Mouse (Mus musculus): ENCODE measurements around the gene Dusp7. TPM values are rescaled to one million over a fixed set of nuclear protein-coding genes. Genes with fewer than 3 reads are reported as not detected.

Gene Dusp7
- total RNA-seq, 4 experiments from 2014 or later, result 13.1 to 22.0 (median 18.4) TPM

DNA sequence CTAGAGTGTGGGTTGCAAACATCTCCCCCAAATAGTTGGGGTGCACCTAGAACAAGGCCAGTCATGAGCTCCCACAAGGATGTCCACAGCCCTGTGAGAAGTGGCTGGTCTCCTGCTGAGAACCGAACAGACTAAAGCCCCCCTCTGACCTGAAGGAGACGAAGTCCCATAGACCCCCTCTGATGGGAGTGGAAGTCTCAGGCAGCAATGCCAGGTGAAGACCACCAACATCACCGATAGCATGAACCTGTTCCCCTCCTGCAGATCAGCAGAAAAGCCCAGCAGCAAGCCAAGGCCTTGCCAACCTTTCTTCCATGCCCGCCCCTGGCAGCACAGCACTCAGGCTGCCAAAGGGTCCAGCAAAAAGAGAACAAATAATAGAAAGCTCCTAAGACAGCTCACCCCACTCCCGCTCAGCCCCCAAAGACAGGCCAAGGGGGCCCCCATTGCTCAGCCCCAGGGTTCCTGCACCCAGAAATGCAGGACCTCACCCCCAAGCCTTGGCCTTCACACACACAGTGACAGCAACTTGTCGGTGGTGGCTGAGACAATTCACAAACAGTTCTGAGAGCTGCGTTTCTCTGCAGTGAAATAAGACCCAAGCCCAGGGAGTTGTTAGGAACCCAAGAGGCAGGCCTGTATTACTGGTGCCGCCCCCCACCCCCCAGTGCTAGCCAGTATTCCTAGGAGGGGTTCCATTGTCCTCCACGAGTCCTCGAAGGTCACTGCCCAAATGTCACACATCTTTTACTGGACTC, 13.0 kb upstream of the Dusp7 start:
- DNase-seq, result no peak

DNA sequence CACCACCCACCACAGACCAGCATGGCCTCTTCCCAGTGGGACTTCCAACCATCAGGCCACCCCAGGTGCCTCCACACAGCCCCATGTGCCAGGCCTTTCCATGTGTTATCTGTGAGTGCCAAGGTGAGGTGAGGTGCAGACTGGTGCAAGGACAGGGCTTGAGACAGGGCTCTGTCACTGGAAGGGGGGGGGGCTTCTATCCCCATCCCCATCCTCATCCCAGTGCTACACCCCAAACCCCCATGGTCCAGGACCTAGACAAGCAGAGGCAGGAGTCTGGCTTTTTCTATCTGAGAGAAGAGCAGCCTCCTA, 12.5 kb upstream of the Dusp7 start:
- DNase-seq, result no peak

DNA sequence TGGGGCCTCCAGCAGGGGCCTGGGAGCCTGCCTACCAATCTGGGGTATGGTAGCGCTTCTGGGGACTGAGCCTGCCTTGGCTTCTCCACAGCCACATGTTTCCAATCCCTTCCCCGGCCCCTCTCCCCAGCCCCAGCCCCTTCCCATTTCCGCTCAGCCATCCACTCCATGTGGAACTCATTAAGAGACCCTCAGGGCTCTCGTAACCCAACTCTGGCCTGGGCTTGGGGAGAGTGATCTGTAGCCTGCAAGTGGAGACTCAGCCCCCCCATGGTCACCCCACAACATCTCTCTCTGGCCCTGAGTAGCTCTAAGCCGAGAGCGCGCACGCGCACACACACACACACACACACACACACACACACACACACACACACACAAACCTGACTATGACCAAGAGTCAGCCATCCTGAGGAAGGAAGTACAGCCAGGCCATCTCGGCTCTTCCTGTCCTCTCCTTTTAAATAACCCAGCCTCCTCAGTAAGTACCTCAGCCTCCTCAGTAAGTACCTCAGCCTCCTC, 12.0 kb upstream of the Dusp7 start:
- DNase-seq, result no peak

DNA sequence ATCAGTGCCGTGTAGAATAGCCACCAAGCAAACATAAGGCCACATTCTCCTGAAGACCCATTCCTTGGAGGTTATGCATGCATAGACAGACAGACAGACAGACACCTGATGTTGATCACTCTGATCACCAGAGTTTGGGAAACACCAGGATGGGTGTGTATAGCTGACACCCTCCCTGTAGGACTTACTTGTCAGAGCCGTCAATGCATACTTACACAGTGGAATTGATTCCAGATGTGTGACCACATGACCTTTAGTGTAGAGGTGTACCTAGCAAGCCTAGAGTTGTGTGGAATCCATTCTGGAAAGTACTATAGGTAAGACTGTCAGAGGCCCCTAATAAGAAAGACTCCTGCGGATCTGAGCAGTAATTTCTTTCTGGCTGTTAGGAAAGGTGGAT, 11.3 kb upstream of the Dusp7 start:
- no peak for DNase-seq

DNA sequence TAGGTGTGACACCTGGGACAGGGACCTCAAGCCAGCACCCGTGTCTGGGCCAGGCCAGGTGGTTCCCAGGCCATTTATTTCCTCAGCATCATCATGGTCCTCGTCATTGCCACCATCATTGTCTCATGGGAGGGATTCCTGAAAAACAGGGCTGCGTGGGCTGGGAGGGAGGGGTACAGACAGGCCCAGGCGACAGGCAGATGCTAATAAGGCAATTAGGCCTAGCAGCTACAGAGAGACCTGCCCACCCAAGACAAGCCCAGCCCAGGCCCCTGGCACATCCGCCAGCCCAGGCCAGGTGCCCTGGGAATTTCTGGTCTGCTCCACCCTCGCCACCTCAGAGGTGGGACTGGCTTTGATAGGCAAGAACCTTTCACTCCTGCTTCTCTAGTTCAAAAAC, 9.1 kb upstream of the Dusp7 start:
- DNase-seq, result no peak

DNA sequence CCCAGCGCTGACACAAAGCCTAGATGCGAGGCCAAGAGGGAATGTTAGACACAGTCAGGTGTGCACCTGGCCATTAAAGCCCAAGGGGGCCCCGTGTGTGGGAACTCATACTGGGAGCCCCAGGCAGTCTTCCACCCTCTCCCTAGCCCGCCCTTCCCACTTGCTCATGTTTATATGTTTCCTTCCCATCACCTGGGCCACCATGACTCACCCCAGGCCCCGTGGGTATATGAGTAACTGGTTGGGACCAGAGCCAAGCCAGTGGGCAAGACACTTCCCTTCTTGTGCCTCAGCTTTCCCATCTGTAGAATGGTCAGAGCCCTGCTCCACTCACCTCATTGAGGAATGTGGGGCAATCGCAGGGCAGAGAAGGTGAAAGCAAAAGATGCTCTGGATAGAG, 7.3 kb upstream of the Dusp7 start:
- DNase-seq, result no peak

DNA sequence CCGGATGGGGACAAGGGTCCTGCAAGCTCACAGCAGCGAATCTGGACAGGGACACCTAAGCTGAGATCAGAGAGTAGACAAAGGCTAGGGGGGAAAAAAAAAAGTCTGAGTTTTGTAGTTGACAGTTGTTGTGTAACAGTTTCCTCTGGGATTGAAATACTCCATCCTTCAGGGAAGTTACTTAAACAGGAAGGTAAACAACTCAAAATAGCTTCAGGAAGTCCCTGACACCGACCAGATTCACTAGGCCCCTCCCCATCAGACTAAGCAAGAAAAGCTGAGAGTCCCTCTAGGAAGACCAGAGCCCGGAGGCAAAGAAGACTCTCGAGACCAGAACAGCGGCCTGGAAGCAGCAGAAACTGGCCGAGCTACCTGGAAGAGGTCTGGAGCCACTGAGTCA, 3.1 kb upstream of the Dusp7 start:
- no peak for DNase-seq

DNA sequence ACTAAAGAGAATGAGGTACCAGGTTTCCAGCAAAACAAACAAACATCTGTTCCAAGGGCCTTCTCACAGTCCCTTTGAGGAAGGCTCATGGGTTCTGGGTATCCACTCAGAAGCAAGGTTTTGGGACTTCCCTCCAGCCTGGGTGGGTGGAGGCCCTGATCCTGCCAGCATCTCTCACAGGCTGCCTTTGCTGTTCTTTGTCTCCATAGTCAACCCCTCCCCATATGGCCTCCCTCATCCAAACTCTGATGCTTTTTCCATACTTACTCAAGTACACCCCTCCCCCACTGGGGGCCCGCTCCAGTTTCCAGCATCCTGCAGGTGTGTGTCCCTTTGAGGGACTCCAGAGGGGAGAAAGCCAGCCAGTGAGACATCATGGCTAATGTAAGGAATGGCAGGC, 2.2 kb upstream of the Dusp7 start:
- DNase-seq, result no peak

DNA sequence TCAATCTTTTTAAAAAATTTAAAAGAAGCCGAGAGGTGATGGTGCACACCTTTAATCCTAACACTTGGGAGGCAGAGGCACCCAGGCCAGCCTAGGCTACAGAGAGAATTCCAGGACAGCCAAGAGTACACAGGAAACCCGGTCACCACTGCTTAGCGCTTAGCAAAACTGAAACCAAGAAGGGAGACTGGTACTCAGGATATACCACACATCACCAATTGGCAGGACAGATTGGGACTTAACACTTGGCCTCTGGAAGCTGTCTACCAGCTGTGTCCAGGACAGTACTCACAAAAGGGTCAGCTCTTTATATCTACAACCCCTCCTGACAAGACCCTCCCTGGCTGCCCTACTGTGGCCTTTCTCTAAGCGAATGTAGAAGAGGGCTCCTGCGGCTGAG, 1.4 kb upstream of the Dusp7 start:
- no peak for DNase-seq

DNA sequence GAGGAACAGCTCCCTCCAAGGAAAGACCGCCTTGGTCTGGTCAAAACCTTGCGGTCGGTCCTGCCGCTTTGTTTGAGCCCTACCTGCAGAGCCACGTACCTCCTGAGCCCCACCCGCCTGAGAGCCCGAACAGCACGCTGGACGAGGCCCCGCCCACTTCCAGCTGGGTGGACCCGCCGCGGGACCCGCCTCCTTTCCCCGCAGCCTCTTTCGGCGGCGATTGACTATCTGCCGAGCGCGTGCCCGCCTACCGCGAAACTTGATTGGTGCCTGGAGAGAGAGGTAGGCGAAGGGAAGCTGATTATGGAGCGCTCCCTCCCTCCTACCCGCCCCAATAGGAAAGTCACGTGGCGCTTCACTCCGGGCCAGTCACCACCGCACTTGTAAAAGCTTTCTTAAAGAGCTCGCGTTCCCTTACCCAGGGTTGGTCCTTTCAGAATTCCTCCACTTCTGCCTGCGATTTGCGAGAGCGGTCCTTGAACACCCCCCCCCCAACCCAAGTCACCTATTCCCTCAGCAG, 780 bp upstream of the Dusp7 start:
- DNase-seq, result peak; percentile 99

DNA sequence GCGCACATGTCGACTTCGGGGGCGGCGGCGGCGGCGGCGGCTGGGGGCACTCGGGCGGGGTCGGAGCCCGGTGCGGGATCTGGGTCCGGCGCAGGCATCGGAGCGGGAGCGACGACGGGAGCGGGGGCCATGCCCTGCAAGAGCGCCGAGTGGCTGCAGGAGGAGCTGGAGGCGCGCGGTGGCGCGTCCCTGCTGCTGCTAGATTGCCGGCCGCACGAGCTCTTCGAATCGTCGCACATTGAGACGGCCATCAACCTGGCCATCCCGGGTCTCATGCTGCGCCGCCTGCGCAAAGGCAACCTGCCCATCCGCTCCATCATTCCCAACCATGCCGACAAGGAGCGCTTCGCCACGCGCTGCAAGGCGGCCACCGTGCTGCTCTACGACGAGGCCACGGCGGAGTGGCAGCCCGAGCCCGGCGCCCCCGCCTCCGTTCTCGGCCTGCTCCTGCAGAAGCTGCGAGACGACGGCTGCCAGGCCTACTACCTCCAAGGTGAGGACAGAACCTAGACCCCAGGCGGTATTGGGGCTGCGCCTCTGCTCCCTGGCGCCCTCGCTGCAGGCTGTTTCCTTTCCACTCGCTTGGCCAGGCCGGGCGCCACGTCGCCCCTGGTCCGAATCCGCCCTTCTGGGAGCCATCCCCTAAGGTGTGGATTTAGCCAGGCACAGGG, 534 bp downstream of the Dusp7 start:
- no peak for DNase-seq

DNA sequence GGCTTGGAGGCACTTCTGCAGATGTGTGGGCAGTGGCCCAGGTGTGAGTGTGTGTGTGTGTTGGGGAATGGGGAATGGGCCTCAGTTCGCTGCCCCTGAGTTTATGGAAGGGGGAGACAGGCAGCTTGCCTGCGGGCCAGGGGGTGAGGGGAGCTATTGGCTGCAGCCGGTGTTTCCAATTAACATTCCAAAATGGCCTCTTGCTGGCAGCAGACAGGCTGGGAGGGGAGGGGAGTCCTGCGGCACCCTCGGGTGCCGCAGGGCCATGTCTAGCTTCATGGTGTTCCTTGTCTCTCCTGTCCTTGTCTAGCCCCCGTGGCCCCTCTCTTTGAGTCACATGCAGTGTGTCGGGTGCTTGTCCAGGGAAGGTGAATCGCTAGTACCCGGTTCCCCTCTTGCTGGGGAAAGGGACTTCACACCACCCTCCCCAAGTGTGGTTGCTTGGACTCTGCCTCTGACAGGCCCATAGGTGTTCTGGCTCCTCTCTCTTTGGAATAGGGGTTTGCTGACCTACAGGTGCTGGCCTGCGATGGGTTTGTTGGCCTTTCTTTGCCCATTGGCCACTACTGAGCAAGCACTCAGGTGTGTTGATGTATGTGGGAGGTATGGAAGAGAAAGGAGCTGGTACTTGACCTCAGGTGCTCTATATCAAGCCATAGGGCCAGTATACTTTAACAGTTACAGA, 1.5 kb downstream of the Dusp7 start:
- no peak for DNase-seq

DNA sequence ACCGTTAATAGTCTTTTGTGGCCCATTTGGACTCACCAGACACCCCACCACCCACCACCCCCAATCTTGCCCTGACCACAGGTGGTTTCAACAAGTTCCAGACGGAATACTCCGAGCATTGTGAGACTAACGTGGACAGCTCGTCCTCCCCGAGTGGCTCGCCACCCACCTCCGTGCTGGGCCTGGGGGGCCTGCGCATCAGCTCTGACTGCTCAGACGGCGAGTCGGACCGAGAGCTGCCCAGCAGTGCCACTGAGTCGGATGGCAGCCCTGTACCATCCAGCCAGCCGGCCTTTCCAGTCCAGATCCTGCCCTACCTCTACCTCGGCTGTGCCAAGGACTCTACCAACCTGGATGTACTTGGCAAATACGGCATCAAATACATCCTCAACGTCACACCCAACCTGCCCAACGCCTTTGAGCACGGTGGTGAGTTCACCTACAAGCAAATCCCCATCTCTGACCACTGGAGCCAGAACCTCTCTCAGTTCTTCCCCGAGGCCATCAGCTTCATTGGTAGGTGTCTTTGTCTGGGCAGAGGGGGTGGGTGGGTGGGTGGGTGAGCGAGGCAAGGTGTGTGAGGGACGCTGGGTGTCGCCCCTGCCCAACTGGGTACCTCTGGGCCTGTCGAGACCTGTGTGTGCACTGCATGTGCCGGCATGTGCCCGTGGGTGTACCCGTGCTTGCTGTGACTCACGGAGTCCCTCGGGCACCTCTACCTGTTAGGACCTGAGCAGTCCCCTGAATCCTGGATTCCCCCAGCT, 2.4 kb downstream of the Dusp7 start:
- no peak for DNase-seq

DNA sequence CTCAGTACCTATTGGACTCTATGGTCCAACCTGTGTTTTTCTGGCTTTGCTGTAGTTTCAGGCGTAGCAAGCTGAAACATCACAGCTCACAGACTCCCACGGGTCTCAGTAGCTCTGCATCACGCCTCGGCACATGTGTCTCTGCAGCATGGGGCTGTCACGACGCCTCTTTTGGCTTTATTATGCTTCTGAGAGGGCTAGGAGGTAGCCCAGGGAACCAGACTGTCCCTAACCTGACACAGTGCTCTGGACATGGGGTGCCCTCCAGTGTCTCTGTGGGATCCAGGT, 2.9 kb downstream of the Dusp7 start:
- DNase-seq, result no peak

DNA sequence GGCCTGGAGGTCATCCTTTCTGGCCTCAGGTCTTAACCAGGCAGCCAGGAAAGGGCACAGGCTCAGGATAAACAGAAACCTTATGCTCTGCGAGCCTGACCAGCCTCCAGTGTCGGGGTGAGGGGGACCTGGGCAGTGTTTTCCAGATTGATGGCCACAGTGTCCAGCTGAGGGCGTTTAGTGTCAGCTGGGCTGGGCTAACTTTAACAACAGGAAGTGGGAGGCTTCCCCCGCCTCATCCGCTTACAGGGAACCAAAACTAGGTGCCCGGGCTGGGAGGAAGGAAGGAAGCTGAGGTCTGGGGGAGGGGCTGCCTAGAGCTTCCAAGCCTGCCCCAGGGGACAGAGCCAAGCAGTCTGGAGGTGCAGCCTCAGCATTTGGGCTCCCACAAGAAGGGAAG, 3.3 kb downstream of the Dusp7 start:
- peak; percentile 81 for DNase-seq

DNA sequence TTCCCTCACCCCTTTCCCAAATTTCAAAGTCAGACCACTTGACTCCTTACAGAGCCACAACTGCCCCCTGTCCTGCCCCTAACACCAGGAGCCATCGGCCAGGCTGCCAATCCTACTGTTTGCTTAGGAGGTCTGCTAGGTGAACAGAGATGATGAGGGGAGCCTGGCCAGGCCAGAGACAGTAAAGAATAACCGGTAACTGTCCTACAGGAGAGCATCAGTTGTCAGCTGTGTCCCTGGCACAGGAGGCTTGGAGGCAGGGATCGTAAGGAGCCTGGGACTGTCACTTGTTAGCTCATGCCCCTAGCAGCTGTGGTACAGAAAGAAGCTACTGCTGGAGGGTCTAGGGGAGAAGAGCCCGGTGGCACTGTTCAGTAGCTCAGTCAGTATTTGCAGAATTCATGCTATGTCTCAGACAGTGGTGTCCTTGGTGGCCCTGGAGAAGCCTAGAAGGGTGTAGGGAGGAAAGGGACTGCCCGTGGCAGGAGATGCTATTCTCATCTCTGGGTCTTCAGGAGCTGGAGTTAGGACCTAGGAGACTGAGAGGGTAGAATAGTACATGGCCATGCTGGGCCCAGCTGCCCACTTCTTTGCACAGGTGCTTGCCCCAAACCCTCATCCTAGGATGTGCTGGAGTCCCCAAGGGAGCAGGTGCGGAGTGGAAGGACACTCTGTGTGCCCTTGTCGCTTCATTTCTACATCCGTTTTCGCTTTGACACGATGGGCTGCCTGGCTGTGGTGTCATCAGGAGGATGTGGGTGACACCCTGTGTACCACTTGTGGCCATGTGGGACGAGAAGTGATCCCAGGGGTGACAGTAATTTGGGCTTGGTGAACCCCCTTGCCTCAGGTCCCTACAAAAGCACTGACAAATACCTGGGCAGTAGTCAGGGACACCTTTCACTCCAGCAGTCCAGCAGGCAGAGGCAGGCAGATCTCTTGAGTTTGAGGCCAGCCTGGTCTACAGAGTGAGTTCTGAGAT, 4.3 kb downstream of the Dusp7 start:
- no peak for DNase-seq

DNA sequence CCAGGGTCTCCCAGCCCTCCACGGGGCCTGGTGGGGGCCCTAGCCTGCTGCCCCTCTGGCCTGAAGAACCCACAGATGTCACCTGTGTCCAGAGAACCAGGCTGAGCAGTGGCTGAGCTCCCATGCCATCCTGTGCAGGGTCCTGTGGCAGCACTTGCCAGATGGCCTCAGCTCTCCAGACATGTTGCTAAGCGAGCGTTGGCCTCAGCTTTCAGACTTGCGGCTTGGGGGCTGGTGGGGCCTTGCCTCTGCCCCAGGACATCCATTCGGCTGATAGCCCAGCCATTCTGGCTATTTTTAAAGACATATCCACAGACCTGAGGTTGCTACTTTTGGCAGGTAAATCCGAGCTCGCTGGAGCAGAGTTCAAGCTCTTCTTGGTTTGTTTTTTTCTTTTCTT, 5.5 kb downstream of the Dusp7 start:
- DNase-seq, result no peak

DNA sequence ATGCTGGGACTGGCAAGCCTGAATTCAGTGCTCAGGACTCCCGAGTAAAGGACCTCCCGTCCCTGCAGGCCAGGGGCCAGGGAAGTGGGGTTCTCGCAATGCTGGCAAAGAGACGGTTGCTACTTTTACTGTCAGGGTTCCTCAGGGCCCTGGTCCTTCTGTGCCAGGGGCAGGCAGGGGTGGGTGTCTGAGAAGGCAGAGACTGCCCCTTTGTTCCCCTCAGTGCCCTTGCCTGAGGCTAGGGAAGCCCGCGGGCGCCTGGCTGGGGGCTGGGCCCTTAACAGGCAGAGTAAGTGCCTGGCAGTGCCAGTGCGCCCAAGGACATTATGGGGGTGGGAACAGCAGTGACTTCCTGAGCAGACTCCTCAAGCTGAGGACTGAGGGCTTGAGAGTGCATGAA, 8.8 kb downstream of the Dusp7 start:
- DNase-seq, result no peak

DNA sequence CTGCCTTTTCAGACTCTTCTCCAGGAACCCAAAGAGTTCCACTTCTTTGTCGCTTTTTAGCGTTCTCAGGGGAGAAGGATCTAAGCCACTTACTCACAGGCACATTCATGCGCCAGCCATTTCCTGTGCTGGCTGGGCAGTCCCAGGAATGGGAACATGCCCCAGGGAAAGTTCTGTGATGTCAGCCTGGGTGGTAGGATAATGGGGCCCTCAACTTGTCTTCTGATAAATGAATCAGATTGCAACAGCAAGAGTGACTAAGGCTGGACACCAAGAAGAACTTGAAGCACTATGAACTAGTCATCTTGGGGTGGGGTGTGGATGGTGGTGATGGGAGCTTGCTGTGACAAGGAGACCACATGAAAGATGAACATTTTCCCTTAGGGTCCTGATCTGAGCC, 9.6 kb downstream of the Dusp7 start:
- DNase-seq, result no peak

DNA sequence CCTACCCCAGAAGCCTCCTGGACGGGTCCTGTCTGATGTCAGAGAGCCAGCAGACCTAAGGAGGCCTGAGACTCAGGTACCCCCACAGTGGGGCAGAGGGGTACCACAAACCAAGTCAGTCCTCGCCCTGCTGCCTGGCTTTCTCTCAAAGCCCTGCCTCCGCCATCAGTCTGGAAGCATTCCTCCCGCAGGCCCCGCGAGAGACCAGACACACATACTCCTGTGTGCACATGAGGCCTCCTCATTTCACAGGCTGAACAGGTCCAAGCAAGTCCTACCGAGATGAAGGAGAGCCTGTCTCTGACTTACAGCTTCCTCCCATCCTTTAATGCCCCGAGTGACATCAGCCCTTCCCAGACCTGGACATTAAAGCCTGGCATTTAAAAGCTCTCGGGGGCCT, 10.3 kb downstream of the Dusp7 start:
- DNase-seq, result no peak

DNA sequence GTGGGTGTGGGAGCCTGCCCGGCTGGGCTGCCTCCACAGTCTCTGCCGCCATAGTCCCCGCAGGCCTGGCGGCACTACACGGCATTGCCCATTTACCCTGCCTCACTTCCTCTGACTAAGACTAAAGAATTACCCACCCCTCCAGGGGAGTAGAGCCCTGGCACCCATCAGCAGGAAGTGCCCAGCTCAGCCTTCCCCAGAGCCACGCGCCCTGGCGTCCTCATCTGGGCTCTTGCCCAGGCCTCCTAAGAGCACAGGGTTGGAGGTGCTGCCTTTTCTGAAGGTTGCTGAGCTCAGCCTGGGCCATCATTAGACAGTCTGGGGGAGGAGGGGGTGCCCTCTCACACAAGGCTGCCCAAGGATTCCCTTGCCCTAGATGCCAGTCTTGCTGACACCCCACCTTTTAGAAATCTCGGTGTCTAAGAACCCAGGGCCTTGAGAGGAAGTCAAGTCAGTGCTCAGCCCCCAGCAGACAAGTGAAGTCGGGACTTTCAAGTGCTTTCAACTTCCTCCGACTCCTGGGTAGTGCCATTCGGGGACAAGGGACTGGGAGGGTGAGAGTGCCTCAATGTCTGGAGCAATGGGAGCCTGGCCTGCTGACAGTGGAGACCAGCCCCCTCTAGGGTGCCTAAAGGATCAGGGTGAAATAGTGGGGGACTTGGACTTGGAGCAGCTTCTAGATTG, 17.9 kb downstream of the Dusp7 start:
- DNase-seq, result no peak

Data from adrenal gland, adult 8-10 months (tissue).